Mouse (Mus musculus) bone marrow, adult 2 months (tissue): ENCODE data around the gene Lama2.

Experiments used
- CTCF ChIP-seq: fragments of 200-500 bp; IDR thresholded peaks from 2 replicates; pipeline ENCODE4 v1.5.1; 2011; ENCODE audit warnings: low read length, control low read depth; ENCODE audit not compliant: control insufficient read depth, insufficient read depth
- POLR2A ChIP-seq: fragments of 200-500 bp; IDR thresholded peaks from 2 replicates; pipeline ENCODE4 v1.6.1; 2011; ENCODE audit warnings: low read depth, mild to moderate bottlenecking, control low read depth, low read length, borderline replicate concordance; ENCODE audit not compliant: control insufficient read depth

DNA sequence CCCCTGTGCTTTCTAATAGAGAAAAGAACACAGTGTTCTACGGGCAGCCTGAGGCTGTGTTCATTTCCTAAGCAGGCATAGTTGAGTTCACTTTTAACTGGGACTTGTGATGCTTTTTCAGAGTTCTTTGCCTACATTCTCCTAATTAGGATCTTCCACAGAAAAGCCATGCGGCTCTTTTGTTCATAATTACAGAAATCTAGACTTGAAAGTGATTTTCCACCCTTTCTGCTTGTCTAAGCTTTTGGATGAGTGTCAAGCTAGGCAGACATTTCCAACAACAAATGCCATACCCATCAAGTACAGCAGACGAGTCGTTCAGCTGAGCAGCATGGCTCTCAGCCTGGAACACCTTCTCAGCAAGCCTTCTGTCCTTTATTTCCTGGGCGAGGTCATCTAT lies 515.7 kb downstream of the Lama2 start:
- no peak for TF ChIP-seq CTCF
- TF ChIP-seq POLR2A: no peak
